Mouse (Mus musculus) heart, adult 11 months (tissue): Measurements from ENCODE around the gene Atf1.
"Not testable (repeated sequence)": the region's sequence is repeated elsewhere in the genome, so short reads cannot be mapped to it uniquely, and the experiment has no call there.

ENCODE experiments used
- DNase-seq: peaks from one replicate; pipeline ENCODE4 v3.0.0; 2022

Atf1 gene

GRCm38 (mm10) chr15:100218018-100218417 lies 9.6 kb upstream of the Atf1 start:
- DNase-seq, result no peak

GRCm38 (mm10) chr15:100219396-100219795 lies 8.2 kb upstream of the Atf1 start:
- no peak for DNase-seq

GRCm38 (mm10) chr15:100220916-100221315 lies 6.7 kb upstream of the Atf1 start:
- no peak for DNase-seq

- no peak for DNase-seq
Measured at GRCm38 (mm10) chr15:100225381-100225780, 2.2 kb upstream of the Atf1 start.

- no peak for DNase-seq
Measured at GRCm38 (mm10) chr15:100225891-100226290, 1.7 kb upstream of the Atf1 start.

- peak; percentile 97 for DNase-seq
Measured at GRCm38 (mm10) chr15:100227031-100227662, 472 bp upstream of the Atf1 start.

- no peak for DNase-seq
Measured at GRCm38 (mm10) chr15:100228535-100229336, 1.1 kb downstream of the Atf1 start.

GRCm38 (mm10) chr15:100230655-100231054 lies 3.0 kb downstream of the Atf1 start:
- no peak for DNase-seq

- no peak for DNase-seq
Measured at GRCm38 (mm10) chr15:100231616-100232525, 4.3 kb downstream of the Atf1 start.

- DNase-seq, result no peak
Measured at GRCm38 (mm10) chr15:100235208-100235965, 7.8 kb downstream of the Atf1 start.

GRCm38 (mm10) chr15:100236952-100237351 lies 9.3 kb downstream of the Atf1 start:
- no peak for DNase-seq

- DNase-seq, result no peak
Measured at GRCm38 (mm10) chr15:100241780-100242179, 14.2 kb downstream of the Atf1 start.

- DNase-seq, result peak; percentile 78
Measured at GRCm38 (mm10) chr15:100245951-100246350, 18.3 kb downstream of the Atf1 start.

- no peak for DNase-seq
Measured at GRCm38 (mm10) chr15:100247296-100247695, 19.7 kb downstream of the Atf1 start.

- DNase-seq, result peak; percentile 45
Measured at GRCm38 (mm10) chr15:100248665-100249433, 21.2 kb downstream of the Atf1 start.

- DNase-seq, result peak; percentile 41
Measured at GRCm38 (mm10) chr15:100251153-100251780, 23.6 kb downstream of the Atf1 start.

GRCm38 (mm10) chr15:100256386-100256785 lies 28.8 kb downstream of the Atf1 start:
- peak; percentile 25 for DNase-seq

- DNase-seq, result peak; percentile 74
Measured at GRCm38 (mm10) chr15:100257305-100257704, 29.7 kb downstream of the Atf1 start.

- DNase-seq, result peak; percentile 75
Measured at GRCm38 (mm10) chr15:100258646-100259425, 31.2 kb downstream of the Atf1 start.

GRCm38 (mm10) chr15:100260351-100260750 lies 32.7 kb downstream of the Atf1 start:
- DNase-seq, result not testable (repeated sequence)
